Mouse (Mus musculus) lung, adult 2 months (tissue): ENCODE measurements around the gene Pnkp. TPM values are rescaled to one million over a fixed set of nuclear protein-coding genes. Genes with fewer than 3 reads are reported as not detected.
A peak's percentile ranks its signal among the peaks of the same experiment; 100 is the strongest.

Experiments used
- DNase-seq: peaks from one replicate; pipeline ENCODE4 v3.0.0; 2022
- H3K4me1 ChIP-seq: fragments of 200-500 bp; 2 replicates; pipeline ENCODE4 v1.6.1; 2011; ENCODE audit warnings: low read length; ENCODE audit not compliant: control insufficient read depth, insufficient read depth
- H3K4me3 ChIP-seq: fragments of 200-500 bp; replicated peaks from 2 replicates; pipeline ENCODE3; 2011; ENCODE audit warnings: low read depth, mild to moderate bottlenecking, control low read depth, low read length; ENCODE audit errors: extremely low read depth
- CTCF ChIP-seq: fragments of 200-500 bp; IDR thresholded peaks from 2 replicates; pipeline ENCODE4 v1.5.1; 2011; ENCODE audit warnings: mild to moderate bottlenecking, low read length, control low read depth; ENCODE audit not compliant: insufficient read depth
- POLR2A ChIP-seq: fragments of 200-500 bp; IDR thresholded peaks from 2 replicates; pipeline ENCODE4 v1.6.1; 2011; ENCODE audit warnings: low read depth, mild to moderate bottlenecking, control low read depth, low read length, borderline replicate concordance; ENCODE audit errors: extremely low read depth
- WGBS: fragments of 180-500 bp; shearing (Covaris S2); methylation state at CpG from one replicate; pipeline ENCODE4 v1.1.7; 2018; 5-methylcytosine and 5-hydroxymethylcytosine counted together
- polyA plus RNA-seq: library from polyadenylated mRNA; depleted of rRNA; stranded (reverse); fragments of >200 nt; gene quantifications from 2 replicates; pipeline ENCODE4 v1.2.3, GENCODE M21; 2012

Gene Pnkp
- polyA plus RNA-seq, 1 experiment, result 62.0 TPM

- H3K4me3 ChIP-seq, result peak overlapping the region; percentile 3
- no peak for DNase-seq
- WGBS, result 5% methylated on average over 58 of the region's 58 CpGs
- TF ChIP-seq CTCF (no peak), POLR2A (peak; percentile 12; the same call in 1 of the 2 replicates)
- peaks cover 9% of the 10 kb centered on the region for H3K4me1 ChIP-seq
These were observed 17.3 kb upstream of the Pnkp start for GRCm38 (mm10) chr7:44839491-44840191.

GRCm38 (mm10) chr7:44840426-44840825 lies 16.5 kb upstream of the Pnkp start:
- no peak overlapping the region for H3K4me3 ChIP-seq
- WGBS, result 56% methylated on average over 14 of the region's 14 CpGs
- H3K4me1 ChIP-seq, result peaks cover 9% of the 10 kb centered on the region
- no peak for TF ChIP-seq CTCF
- 0 out of 2 replicates have a peak, but pooled peaks have one; percentile 12 for TF ChIP-seq POLR2A
- no peak for DNase-seq

- WGBS, result 80% methylated on average over 8 of the region's 8 CpGs
- no peak for DNase-seq
- H3K4me3 ChIP-seq, result no peak overlapping the region
- TF ChIP-seq CTCF (no peak), POLR2A (no peak)
- peaks cover 6% of the 10 kb centered on the region for H3K4me1 ChIP-seq
These were observed 15.0 kb upstream of the Pnkp start for GRCm38 (mm10) chr7:44841825-44842463.

- no peak for DNase-seq
- 91% methylated on average over 10 of the region's 10 CpGs for WGBS
- no peak for TF ChIP-seq POLR2A
These were observed 11.9 kb upstream of the Pnkp start for GRCm38 (mm10) chr7:44845006-44845405.

GRCm38 (mm10) chr7:44846804-44847203 lies 10.1 kb upstream of the Pnkp start:
- WGBS, result 90% methylated on average over 7 of the region's 7 CpGs
- DNase-seq, result no peak
- Histone ChIP-seq H3K4me3 (no peak overlapping the region), H3K4me1 (peaks cover 11% of the 10 kb centered on the region)
- TF ChIP-seq CTCF, result no peak

More at GRCm38 (mm10) chr7:44845006-44845405, 11.9 kb upstream of the Pnkp start:
- Histone ChIP-seq H3K4me1 (peaks cover 4% of the 10 kb centered on the region), H3K4me3 (no peak overlapping the region)

- 67% methylated on average over 5 of the region's 5 CpGs for WGBS
- no peak for DNase-seq
- H3K4me1 ChIP-seq, result peaks cover 11% of the 10 kb centered on the region
- TF ChIP-seq CTCF (no peak), POLR2A (no peak)
- H3K4me3 ChIP-seq, result no peak overlapping the region
These were observed 9.2 kb upstream of the Pnkp start for GRCm38 (mm10) chr7:44847772-44848171.

- TF ChIP-seq CTCF (no peak), POLR2A (peak; percentile 92; the same call in 1 of the 2 replicates)
- Histone ChIP-seq H3K4me3 (peak within 1 kb of the TSS; percentile 93), H3K4me1 (peaks cover 11% of the 10 kb centered on the region)
- peak; percentile 99 for DNase-seq
- under 1% methylated on average over 54 of the region's 54 CpGs for WGBS
These were observed 8.2 kb upstream of the Pnkp start, which contains the start of the genes Akt1s1 and Tbc1d17 for GRCm38 (mm10) chr7:44848561-44849415. TSS of gene Akt1s1 (plus strand) at chr7:44848991. TSS of gene Tbc1d17 (minus strand) at chr7:44849079.

GRCm38 (mm10) chr7:44849416-44850111 lies 7.4 kb upstream of the Pnkp start:
- DNase-seq, result peak; percentile 91
- H3K4me3 ChIP-seq, result peak overlapping the region; percentile 87
- WGBS, result under 1% methylated on average over 41 of the region's 41 CpGs
- peaks cover 11% of the 10 kb centered on the region for H3K4me1 ChIP-seq
- TF ChIP-seq POLR2A (peak; percentile 60; the same call in 1 of the 2 replicates), CTCF (no peak)

GRCm38 (mm10) chr7:44850146-44850545 lies 6.8 kb upstream of the Pnkp start:
- WGBS, result under 1% methylated on average over 33 of the region's 33 CpGs
- DNase-seq, result peak; percentile 80
- TF ChIP-seq POLR2A (peak; percentile 76; the same call in 1 of the 2 replicates), CTCF (no peak)

More at GRCm38 (mm10) chr7:44850146-44850545, 6.8 kb upstream of the Pnkp start:
- H3K4me3 ChIP-seq, result peak overlapping the region; percentile 87
- H3K4me1 ChIP-seq, result peaks cover 13% of the 10 kb centered on the region
